Comparison of ENCODE assay signal across 7 mouse cellular contexts in the genomic region with DNA sequence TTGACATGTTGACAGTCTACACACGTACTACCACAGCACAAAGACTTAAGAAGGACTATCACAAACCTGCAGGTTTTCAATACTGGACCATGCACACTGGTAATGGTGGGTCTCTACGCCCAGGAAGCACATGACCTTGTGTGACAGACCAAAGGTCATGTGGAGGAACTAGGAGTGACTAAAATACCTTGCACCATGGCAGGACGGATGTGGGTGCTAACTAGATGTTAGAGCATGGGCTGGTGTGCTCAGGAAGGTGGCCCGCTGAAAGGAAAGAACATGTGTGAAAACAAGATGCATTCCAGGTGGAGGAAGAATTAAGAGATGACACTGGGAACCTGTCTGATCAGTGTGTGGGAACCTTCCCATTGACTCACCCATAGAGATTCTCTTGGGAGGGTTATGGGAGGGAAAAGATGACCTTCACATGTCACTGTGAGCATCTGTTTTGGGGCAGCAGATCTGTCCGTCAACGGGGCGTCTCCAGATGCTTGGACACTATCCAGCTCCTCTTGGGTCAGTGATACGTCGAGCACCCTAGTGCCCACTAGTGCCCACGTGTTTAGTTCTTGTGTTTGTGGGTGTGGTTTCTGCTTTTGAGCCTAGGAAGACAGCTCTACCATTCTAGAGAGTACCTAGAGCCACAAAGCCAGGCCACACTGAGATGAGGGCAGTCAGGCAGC. TPM values are rescaled to one million over a fixed set of nuclear protein-coding genes. Genes with fewer than 3 reads are reported as not detected.
DNase-seq lines count a peak whose midpoint lies in the region; ATAC-seq lines count a peak whose summit lies in the region.

No protein-coding gene starts in this region.

- no peaks in the 10 kb centered on the region for H3K27me3 ChIP-seq in heart, embryonic 10.5 days (ENCODE audit: insufficient read depth, poor library complexity, severe bottlenecking)
- no peaks in the 10 kb centered on the region for H3K27me3 ChIP-seq in limb, embryonic 13.5 days
- no peaks in the 10 kb centered on the region for H3K27me3 ChIP-seq in limb, embryonic 10.5 days (ENCODE audit: low read depth, poor library complexity, severe bottlenecking)
- no peaks in the 10 kb centered on the region for H3K27me3 ChIP-seq in intestine, embryonic 15.5 days (replicated peaks)
- H3K27me3 ChIP-seq in neural tube, embryonic 14.5 days (ENCODE audit: control insufficient read depth, insufficient read depth, low read length), result no peaks in the 10 kb centered on the region

- H3K4me1 ChIP-seq in heart, embryonic 10.5 days, result peaks cover 90% of the 10 kb centered on the region
- peaks cover 83% of the 10 kb centered on the region for H3K4me1 ChIP-seq in limb, embryonic 13.5 days
- peaks cover 54% of the 10 kb centered on the region for H3K4me1 ChIP-seq in limb, embryonic 10.5 days
- H3K4me1 ChIP-seq in intestine, embryonic 15.5 days (replicated peaks), result peaks cover 50% of the 10 kb centered on the region
- H3K4me1 ChIP-seq in neural tube, embryonic 14.5 days (ENCODE audit: control insufficient read depth, insufficient read depth, low read length), result peaks cover 33% of the 10 kb centered on the region

- 0 out of 2 replicates have a peak, but pooled peaks cover 3% of the 10 kb centered on the region for H3K36me3 ChIP-seq in heart, embryonic 10.5 days
- H3K36me3 ChIP-seq in limb, embryonic 13.5 days, result 0 out of 2 replicates have a peak, but pooled peaks cover 4% of the 10 kb centered on the region
- peaks cover 34% of the 10 kb centered on the region for H3K36me3 ChIP-seq in limb, embryonic 10.5 days
- no peaks in the 10 kb centered on the region for H3K36me3 ChIP-seq in intestine, embryonic 15.5 days
- H3K36me3 ChIP-seq in neural tube, embryonic 14.5 days (ENCODE audit: control insufficient read depth, insufficient read depth, low read length), result no peaks in the 10 kb centered on the region

- DNase-seq in heart, embryonic 10.5 days (ENCODE audit: low spot score), result no peak
- DNase-seq in heart, adult 8-10 months (ENCODE audit: low spot score), result no peak
- DNase-seq in limb, embryonic 10.5 days (ENCODE audit: low spot score), result no peak

- no peak overlapping the region for H3K9ac ChIP-seq in limb, embryonic 13.5 days
- H3K9ac ChIP-seq in intestine, embryonic 15.5 days, result no peak overlapping the region
- H3K9ac ChIP-seq in neural tube, embryonic 14.5 days (replicated peaks; ENCODE audit: low read depth, low read length), result no peak overlapping the region

- 73% methylated on average over 10 of the region's 10 CpGs for WGBS in heart, embryonic 10.5 days
- 89% methylated on average over 10 of the region's 10 CpGs for WGBS in limb, embryonic 13.5 days
- WGBS in limb, embryonic 10.5 days, result 89% methylated on average over 10 of the region's 10 CpGs
- WGBS in intestine, embryonic 15.5 days, result 83% methylated on average over 10 of the region's 10 CpGs
- WGBS in neural tube, embryonic 14.5 days, result 81% methylated on average over 10 of the region's 10 CpGs

- no peak for ATAC-seq in limb, embryonic 13.5 days (ENCODE audit: low FRiP score, low read depth)
- no peak for ATAC-seq in intestine, embryonic 15.5 days
- ATAC-seq in neural tube, embryonic 14.5 days (ENCODE audit: low read depth), result no peak
- ATAC-seq in inflammation-experienced regulatory T-cells, adult 6 months, result no peak

- H3K9me3 ChIP-seq in heart, embryonic 10.5 days, result no peaks in the 10 kb centered on the region
- no peaks in the 10 kb centered on the region for H3K9me3 ChIP-seq in limb, embryonic 13.5 days
- H3K9me3 ChIP-seq in limb, embryonic 10.5 days (replicated peaks), result no peaks in the 10 kb centered on the region
- H3K9me3 ChIP-seq in intestine, embryonic 15.5 days, result no peaks in the 10 kb centered on the region
- H3K9me3 ChIP-seq in neural tube, embryonic 14.5 days (ENCODE audit: control insufficient read depth, low read length), result no peaks in the 10 kb centered on the region

- no peak overlapping the region for H3K4me3 ChIP-seq in heart, embryonic 10.5 days
- H3K4me3 ChIP-seq in limb, embryonic 13.5 days, result no peak overlapping the region
- H3K4me3 ChIP-seq in limb, embryonic 10.5 days, result no peak overlapping the region
- no peak overlapping the region for H3K4me3 ChIP-seq in intestine, embryonic 15.5 days (replicated peaks)
- no peak overlapping the region for H3K4me3 ChIP-seq in neural tube, embryonic 14.5 days (ENCODE audit: low read depth, low read length)

- no peak overlapping the region for H3K4me2 ChIP-seq in limb, embryonic 13.5 days (replicated peaks)
- no peak overlapping the region for H3K4me2 ChIP-seq in intestine, embryonic 15.5 days (replicated peaks)
- no peak overlapping the region for H3K4me2 ChIP-seq in neural tube, embryonic 14.5 days (ENCODE audit: low read depth, low read length)

- H3K27ac ChIP-seq in heart, embryonic 10.5 days, result peak overlapping the region; percentile 94
- H3K27ac ChIP-seq in limb, embryonic 13.5 days, result peak overlapping the region; percentile 48; the same call in 1 of the 2 replicates
- H3K27ac ChIP-seq in limb, embryonic 10.5 days, result no peak overlapping the region
- H3K27ac ChIP-seq in intestine, embryonic 15.5 days, result peak overlapping the region; percentile 60; the same call in 1 of the 2 replicates
- H3K27ac ChIP-seq in neural tube, embryonic 14.5 days (ENCODE audit: low read depth, low read length), result peak overlapping the region; percentile 44; the same call in 1 of the 2 replicates

RNA-seq across cellular contexts. Expression of a gene that starts 4.5 kb away (rescaled TPM):
- polyA plus RNA-seq in heart, embryonic 10.5 days (2016; fragmentation: Nextera tagmentation; extraction: Ambion mirVana), result 14.9 and 17.2 TPM in 2 replicates
- 1 to 10 TPM; 3.1 to 4.5 (median 3.7) TPM for total RNA-seq in heart, adult 8-10 months (2022)
- polyA plus RNA-seq in limb, embryonic 13.5 days (2015; fragmentation: Nextera tagmentation; extraction: Ambion mirVana), result 14.9 and 15.5 TPM in 2 replicates
- polyA plus RNA-seq in limb, embryonic 10.5 days (2016; fragmentation: Nextera tagmentation; extraction: Ambion mirVana), result 15.7 and 17.3 TPM in 2 replicates
- 17.3 and 20.9 TPM in 2 replicates for polyA plus RNA-seq in intestine, embryonic 15.5 days (2015; fragmentation: Nextera tagmentation; extraction: Ambion mirVana)
- 10.1 and 10.5 TPM in 2 replicates for polyA plus RNA-seq in neural tube, embryonic 14.5 days (2014; fragmentation: Nextera tagmentation; extraction: Ambion mirVana)
- 1 to 10 TPM; 1.8 to 2.6 (median 2.1) TPM for polyA plus RNA-seq in inflammation-experienced regulatory T-cells, adult 6 months (2017; shearing (Covaris generic))

RNA-seq across cellular contexts. Expression of a gene that starts 4.6 kb away (rescaled TPM):
- 40.5 and 49.6 TPM in 2 replicates for polyA plus RNA-seq in heart, embryonic 10.5 days (2016; fragmentation: Nextera tagmentation; extraction: Ambion mirVana)
- total RNA-seq in heart, adult 8-10 months (2022), result 1 to 10 TPM; 5.1 to 5.9 (median 5.7) TPM
- 68.2 and 69.4 TPM in 2 replicates for polyA plus RNA-seq in limb, embryonic 13.5 days (2015; fragmentation: Nextera tagmentation; extraction: Ambion mirVana)
- 45.5 and 52.5 TPM in 2 replicates for polyA plus RNA-seq in limb, embryonic 10.5 days (2016; fragmentation: Nextera tagmentation; extraction: Ambion mirVana)
- polyA plus RNA-seq in intestine, embryonic 15.5 days (2015; fragmentation: Nextera tagmentation; extraction: Ambion mirVana), result 71.8 and 72.4 TPM in 2 replicates
- 25.9 and 27.4 TPM in 2 replicates for polyA plus RNA-seq in neural tube, embryonic 14.5 days (2014; fragmentation: Nextera tagmentation; extraction: Ambion mirVana)
- polyA plus RNA-seq in inflammation-experienced regulatory T-cells, adult 6 months (2017; shearing (Covaris generic)), result 10 to 100 TPM; 33.7 to 47.7 (median 38.7) TPM
